Mouse (Mus musculus) spleen, postnatal 36 days (tissue): ENCODE data around the gene Slc44a5.

ENCODE experiments used
- DNase-seq, 2 experiments: peaks; one replicate each; pipeline ENCODE4 v3.0.0; 2022; ENCODE audit warnings: low spot score in 2 of 2, mixed read lengths in 1 of 2

Slc44a5 gene

DNA sequence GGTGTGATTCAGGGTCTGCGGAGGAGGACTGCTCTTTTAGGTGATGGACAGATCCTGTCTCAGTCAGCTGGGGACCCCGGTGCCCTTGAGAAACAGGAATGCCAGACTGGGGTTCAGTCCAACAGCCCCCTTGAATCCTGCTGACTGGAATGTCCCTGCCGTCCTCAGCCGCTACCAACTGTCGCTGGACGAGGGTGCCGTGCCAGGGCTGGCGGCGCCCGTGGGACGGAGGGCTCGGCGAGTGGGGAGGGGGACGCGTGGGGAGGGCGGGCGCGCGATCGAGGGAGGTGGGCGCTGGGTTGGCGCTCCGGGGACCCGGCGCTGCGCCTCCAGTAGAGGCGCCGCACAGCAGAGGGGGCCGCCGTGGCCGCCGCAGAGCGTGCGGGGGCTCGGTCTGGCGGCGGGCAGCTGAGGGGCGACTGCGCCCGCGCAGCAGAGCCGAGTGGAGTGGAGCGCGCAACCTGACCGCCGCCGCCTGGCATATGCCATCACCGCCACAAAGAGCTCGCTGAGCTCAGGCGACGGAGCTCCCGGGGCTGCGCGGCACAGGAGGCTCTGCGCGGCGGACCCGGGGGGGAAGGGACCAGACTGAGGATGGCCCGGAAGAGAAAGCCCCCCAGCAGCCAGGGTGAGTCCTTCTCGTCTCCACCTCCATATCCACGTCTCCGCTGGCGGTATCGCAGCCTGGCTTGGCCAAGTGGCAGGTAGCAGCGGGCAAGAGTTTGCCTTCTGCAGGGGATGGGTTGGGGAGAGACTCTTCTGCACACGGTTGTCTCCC, at the start of gene Slc44a5:
Slc44a5 (plus strand) TSS at position 266 of the 778 bp plus-strand sequence.
- no peak for DNase-seq

DNA sequence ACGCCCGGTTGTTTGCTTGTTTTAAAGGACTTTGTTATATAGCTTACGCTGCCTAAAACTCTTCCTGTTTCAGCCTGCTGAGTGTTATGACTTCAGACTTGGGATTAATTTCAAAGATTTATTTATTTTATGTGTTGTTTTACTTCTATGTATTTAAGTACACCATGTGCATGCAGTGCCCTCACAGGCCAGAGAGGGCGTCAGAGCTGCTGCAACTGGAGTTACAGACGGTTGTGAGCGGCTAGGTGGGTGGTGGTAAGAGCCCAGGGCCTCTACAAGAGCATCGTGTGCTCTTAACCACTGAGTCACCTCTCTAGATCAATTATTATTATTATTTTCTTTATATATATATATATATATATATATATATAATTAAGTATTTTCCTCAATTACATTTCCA, 46.9 kb upstream of the Slc44a5 start:
- no peak for DNase-seq

DNA sequence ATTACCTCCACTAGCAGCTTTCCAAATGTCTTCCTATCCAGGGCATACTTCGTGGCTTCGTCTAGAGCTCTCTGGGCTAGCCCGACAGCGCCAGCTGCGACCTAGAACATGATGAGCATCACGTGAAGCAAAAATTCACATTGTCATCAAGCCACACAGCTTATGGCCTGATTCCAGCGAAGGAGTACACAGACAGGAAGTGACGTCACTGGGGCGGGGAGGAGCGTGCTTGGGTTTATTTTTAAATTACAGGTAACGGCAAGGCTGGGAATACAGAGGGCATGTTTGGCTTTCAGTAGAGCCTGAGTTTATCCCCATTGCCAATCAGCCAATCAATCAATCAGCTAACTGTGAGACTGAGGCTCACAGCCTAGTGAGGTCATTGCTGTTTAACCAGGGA, 43.7 kb upstream of the Slc44a5 start:
- no peak for DNase-seq

DNA sequence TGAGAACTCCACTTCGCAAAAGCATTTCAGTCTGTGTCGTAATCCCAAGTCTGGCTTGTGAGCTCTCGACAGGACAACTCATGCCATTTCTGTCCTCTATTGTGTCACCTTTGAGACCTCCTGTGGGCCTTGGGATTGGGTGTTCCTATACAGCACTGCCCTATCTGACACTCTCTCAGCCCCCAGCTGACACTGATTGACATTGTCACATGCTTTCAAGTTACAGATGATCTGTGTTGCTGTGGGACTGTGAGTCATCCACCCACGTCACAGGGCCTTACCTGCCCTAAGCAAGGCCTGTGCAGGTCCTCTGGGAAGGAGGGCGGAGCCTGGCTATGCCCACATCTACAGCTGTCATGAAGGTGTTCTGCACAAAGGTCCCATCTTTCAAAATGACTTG, 40.8 kb upstream of the Slc44a5 start:
- no peak for DNase-seq

DNA sequence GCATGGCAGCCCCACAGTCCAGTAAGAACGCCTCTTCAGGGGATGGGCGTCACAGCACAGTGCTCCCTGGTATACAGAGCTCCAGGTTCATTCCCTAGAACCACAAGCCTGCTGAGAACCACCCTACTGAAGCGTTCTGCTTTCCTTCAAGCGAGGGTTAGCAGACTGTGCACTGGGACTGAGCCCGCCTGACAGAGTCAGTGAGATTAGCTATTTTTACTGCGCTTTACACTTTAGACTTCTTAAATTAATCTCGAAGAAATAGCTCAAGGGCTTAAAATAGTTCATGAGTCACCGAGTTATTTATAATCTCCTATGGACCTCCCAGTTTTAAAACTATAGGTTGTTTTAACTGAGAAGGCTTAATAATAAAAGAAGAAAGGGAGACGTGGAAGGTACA, 37.4 kb upstream of the Slc44a5 start:
- DNase-seq = no peak

DNA sequence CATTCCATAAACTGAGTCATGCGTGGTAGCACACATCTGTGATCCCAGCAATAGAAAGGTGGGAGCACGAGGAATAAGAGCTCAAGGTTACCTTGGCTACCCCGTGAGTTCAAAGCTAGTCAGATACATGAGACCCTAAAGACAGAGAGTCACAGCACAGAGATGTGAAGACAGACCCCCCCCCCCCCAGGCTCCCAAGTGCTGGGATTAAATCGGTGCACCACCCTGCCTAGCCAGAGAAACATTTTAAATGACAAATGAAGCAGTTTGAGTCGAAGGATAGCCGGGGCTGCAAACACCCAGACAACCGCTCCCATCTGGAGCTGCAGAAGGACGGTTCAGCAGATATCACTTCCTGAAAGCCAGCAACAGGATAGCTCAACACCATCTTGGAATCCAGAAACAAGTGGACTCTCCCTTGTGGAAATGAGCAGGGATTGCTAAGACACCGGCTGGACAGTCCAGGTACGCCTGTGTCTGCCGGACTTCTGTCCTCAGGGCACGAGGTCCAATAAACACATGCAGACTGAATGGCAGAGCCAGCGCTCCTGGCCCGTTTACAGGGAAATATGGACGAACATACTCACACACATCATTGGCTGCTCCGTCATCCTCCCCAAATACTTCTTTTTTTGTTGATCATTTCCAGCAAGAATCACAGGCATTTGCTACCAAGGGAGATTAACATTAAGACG, 36.0 kb upstream of the Slc44a5 start:
- no peak for DNase-seq

DNA sequence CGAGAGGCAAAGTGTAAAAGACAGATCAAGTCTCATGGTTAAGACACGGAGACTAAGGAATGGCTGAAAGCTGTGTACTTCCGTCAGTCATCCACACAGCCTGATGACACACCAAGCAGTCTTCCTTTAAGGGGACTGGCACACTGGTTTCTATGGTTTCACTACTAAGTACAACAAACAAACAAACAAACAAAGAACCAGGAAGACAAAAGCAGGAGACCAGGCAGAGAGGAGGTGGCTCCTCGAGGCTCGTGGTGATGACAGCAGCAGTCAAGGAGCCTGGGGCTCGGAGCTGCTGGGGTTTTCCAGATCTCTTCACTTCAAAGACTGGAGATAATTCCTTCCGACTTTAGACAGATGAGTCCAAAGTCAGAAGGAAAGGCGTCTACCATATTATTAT, 33.2 kb upstream of the Slc44a5 start:
- DNase-seq = no peak

DNA sequence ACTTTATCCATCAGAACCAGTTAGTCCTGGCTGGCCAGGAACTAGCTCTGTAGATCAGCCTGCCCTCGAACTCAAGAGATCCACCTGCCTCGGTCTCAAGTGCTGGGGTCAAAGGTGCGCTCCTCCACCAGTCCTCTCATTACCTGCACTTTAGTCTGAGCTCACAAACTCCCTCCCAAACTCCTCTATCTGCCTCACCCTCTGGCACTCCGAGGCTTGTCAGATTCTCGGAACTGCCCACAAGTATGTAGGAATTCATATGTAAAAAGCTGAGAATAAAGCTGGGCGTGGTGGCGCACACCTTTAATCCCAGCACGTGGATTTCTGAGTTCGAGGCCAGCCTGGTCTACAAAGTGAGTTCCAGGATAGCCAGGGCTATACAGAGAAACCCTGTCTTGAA, 32.8 kb upstream of the Slc44a5 start:
- no peak for DNase-seq

DNA sequence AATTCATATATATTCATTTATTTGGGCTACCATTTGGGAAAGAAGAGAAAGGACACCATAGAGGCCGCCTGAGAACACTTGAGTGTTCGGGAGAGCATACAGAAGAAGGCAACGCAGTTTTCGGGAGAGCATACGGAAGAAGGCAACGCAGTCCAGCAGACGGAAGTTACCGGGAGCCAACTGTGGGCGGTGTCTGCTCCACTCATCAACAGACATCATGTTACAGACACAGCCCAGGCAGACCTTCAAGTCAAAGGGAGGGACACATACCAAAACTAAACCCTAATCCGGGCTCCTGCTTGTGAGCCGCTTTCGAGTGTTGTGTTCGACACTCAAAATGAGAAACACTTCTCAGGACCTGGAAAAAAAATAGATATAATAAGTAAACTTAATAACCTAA, 31.6 kb upstream of the Slc44a5 start:
- DNase-seq = no peak

DNA sequence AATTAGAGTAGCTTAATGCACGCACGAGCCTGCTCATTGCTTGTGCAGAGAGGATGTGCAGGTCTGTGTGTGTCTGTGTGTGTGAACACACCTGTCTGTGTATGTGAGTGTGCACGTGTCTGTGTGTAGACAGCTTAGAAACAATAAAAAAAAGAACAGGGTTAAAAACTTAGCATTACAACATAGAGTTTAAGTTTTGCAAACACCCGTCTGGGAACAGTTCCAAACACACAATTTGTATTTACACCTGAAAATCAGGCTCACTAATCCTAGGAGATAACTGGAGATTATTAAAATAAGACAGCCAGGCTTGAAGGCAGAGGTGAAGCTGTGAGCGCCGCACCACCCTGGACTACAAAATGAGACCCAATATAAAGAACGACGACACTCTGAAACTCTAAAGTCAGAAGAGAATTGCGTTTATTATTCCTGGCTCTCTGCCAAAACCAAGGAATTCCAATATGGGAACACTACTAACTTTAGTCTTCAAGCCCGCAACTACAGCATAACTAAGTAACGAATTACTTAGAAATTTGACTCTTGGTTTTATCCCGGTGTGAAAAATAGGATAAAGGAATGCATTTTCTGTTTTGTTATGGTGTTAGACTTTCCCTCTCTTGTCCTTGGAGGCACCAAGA, 30.1 kb upstream of the Slc44a5 start:
- no peak for DNase-seq

DNA sequence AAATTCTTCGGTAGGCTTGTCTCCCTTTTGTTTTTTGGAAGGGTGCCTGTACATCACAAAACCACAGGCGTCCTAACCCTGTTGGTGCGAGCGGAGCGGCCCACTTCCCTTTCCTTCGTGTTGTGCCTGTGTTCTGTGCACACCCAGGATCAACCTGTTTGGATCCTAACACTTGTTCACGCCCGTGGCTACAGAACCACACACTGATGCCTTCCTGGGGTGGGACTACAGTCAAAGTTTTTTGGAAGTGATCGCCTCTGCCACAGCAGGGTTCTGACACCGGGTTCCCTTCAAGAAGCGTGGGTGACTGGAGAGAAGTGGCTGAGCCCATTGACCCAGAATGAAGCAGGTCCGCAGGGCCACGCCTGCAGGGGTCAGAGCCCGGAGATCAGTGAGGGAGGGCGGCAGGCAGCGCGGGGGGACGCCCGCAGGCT, 29.3 kb upstream of the Slc44a5 start:
- DNase-seq = no peak

DNA sequence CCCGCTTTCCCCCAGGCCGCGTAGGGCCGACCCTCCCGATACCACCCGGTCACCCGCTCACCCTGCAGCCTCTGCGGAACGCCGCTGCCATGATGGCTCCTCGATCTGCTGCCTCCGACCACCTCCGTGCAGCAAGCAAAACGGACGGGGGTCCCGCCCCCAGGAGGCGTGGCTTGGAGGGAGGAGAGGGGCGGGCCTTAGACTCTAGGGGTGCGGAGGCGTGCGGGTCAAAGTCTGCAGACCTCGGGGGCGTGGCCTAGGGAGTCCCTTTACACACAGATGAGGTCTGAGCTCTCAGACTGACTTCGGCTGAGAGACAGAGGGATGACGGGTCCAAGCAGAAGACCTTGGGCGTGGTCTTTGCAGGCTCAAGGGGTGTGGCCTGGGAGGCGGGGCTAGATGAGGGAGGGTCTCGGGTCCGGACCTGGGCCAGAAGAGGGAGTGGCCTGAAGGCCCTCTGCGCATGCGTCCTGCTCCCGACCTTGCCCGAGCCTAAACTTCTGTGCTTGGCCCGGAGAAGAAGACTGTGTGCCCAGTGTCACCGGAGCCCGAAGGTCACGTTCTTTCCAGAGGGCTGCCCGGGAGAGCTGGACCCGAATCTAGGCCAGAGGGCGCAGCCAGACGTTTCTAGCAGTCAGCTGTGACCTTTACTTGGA, 28.8 kb upstream of the Slc44a5 start, which contains the start of gene Acadm:
Acadm (minus strand) TSS at position 298 of the 656 bp plus-strand sequence.
- DNase-seq = peak; percentile 99

DNA sequence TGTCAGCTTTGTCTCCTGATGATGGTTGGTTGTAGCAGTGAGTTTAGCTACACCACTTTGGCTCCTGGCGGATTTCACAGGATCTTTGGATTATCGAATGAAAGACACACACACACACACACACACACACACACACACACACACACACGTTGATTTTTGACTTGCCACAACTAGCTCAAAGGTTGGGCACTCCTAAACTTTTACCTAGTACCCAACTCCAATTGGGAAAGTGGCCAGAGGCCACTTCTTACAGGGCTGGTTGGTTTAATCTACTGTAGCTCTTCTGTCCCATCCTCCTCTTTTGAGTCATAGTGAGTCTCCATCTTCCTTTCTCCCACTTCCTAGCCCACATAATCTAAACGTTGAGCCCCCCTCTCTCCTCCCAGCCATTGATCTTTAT, 26.0 kb upstream of the Slc44a5 start:
- DNase-seq = no peak

DNA sequence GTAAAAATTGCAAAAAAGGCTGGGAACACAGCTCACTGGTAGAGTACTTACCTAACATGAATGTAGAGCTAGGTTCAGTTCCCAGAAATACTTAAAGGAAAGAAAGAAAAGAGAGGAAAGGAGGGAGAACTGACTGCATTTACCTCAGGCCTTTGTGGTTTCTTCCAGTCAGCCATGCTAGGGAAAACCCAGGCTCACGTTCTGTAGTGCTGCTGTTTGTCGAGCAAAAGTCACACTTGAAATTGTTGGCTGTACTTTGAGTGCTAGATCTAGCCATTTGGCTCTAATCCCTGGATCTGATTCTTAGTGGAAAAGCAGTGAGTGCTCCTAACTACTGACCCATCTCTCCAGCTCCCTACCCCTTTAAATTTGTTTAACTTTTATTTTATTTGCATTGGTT, 25.1 kb upstream of the Slc44a5 start:
- DNase-seq = no peak

DNA sequence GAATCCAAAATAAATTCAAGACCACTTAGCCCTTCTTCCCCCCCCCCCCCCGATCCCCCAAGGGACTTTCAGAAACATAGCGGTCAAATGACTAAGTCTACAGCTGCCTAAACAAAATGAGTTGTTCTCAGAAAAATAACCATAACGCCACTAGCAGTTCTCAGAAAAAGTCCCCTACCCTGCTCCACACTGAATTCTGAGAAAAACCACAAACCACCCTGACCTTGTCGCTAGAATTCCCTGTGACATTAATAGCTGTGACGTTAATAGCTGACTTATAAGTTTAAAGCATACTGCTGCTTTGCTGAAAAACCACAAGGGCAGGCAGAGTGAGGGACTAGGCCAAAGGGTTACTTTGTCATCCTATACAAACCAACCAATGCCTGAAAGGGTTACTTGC, 15.3 kb upstream of the Slc44a5 start:
- DNase-seq = no peak

DNA sequence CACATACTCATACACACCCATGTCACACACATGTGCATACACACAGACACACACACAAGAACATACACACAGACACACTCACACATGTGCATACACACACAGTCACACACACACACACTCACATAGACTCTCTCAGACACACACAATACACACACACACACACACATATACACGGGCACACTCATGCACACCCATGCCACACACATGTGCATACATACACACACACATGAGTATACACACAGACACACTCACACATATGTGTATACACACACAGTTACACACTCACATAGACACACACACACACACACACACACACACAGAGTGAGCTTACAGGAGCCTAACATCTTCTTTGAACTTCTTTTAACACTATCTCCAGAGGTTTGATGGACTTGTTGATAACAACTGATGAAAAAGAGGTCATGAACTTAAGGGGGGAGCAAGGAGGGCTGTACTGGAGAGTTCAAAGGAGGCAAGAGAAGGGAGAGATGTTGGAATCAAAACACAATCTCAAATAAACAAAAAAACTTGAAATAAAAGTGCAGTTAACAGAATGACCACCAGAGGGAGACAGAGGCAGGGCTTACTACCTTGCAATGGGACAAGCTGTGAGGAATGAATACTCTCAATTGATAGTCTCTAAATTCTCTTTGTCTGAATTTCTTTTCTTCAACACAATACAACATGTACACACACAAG, 14.1 kb upstream of the Slc44a5 start:
- peak in 1 of 2 experiments; percentile 19 for DNase-seq

DNA sequence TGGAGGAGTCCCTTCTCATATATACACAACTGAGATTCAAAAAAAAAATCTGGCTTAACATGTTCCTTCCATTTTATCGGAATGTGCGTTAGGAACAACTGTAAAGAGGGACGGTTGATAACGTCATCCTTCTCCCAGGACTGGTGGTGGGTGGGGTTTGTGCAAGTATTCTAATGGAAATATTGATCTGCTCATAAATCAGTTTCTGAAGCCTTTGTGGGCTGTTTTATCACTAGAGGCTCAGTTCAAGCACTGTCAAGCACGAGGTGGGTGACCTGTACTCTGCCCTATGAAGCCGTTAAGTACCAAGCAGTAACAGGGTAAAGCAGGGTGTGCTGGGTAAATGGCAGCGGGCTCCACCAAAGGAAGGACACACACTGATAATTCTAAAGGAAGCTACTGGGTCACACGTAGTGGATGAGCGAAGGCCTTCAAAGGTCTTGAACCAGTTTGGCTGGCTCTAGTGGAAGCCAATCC, 13.5 kb upstream of the Slc44a5 start:
- no peak for DNase-seq

DNA sequence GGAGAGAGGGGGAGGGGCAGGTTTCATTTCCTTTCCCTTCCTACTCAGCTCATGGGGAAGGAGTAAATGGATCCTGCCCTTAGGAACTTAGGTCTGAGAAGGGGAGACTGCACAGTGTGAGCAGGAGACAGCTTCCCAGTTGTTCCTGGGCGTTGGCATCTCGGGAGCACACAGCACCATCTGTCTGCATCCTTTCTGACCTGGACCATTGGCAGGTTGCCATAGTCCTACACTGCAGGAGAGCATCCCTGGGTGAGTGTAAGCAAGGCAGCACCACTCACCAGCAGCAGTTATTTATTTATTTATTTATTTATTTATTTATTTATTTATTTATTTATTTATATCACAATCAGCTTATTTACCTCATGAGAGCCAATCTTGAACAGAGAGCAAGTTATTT, 12.4 kb upstream of the Slc44a5 start:
- DNase-seq = no peak

DNA sequence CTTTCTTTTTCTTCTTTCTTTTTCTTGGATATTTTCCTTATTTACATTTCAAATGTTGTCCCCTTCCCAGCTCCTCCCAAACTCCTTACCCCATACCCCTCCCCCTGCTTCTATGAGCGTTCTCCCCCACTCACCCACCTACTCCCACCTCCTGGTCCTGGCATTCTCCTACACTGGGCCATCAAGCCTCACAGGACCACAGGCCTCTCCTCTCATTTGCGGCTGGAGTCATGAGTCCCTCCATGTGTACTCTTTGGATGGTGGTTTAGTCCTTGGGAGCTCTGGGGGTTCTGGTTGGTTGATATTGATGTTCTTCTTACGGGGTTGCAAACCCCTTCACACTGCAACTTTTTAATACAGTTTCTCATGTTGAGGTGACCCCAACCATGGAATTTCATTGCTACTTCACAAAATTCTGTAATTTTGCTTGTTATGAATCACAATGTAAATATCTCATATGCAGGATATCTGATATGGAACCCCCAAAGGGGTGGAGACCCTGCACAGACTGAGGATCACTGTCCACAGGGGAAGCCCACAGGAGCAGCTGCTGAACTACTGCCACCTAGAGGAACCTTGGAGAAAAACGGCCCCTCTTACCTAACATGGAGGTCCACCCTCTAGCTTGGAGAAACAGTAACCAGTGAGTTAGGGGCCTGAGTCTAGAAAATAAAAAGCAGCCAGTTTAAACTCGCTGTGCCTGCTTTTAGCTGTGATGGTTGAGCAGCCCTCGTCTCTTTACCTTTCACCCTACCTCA, 11.4 kb upstream of the Slc44a5 start:
- DNase-seq = no peak

DNA sequence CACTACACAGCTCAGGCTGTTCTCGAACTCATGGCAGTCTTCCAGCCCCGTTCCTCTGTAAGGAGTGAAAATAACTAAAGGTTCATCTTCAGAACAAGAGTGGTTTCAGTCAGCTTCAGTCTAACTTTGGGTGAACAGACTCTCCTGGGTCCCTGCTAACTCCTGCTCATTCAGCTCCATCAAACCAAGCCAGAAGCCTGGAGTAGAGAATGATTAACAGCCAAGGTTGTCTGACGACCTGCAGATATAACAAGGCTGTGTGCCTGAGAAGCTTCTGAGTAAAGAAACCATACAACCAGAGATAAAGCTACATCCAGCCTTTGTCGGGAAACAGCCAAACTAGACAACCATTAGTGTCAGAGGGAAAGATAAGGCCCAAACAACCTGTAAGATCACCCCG, 5.8 kb upstream of the Slc44a5 start:
- DNase-seq = no peak

DNA sequence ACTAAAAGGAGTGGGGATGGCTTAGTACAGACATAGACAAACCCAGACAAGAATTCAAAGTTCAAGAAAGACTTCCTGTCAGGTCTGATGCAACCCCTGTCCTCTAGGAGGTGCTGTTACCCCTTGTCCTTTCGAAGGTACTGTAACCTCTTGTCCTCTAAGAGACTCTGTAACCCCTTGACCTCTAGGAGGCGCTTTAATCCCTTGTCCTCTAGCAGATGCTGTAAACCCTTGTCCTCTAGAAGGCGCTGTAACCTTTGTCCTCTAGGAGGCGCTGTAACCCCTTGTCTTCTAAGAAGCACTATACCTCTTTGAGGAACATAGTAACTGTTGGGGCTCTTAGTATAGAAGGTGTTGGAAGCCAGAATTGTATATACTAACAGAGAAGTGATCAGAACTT, 4.7 kb upstream of the Slc44a5 start:
- DNase-seq = peak; percentile 31 to 52
